Mouse (Mus musculus): Measurements from ENCODE around the gene Adamtsl2.
A peak's percentile ranks its signal among the peaks of the same experiment; 100 is the strongest.

The Adamtsl2 gene

DNA sequence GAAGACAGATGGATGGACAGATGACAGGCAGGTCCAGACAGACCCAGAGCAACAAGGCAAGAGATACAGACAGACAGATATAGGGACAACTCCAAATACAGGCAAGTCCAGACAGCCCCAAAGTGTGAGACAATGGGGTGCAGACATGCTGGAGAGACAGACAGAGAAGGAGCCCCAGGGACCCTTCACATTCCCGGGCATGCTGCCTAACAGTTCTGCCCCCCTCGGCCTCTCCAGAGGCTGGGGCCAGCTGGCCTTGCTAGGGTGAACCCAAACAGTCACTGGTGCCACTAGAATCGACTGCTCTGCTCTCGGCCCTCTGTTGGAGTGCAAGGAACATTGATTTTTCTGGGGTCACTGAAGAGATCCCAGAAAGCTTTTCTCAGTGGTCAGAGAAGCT is 39.3 kb downstream of the Adamtsl2 start:
- no peak for DNase-seq (ENCODE audit: low read depth, low spot score)

DNA sequence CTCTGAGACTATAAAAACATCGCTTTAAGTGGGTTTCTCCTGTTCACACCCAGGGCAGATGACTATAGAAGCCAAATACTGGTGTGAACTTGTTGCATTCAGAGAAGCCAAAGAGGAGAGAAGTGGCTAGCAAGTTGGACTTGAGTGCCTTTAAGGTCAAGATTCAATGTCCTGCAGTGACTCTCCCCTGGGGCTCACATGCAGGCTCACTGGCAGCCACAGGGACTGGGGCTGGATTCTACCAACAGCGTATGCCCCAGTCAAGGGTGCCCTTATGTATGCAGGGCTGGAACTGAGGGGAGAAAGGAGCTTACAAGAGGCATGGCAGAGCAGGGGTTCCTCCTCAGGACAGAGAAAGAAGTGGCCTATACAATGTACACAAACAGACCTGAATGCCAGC is 40.6 kb downstream of the Adamtsl2 start:
- DNase-seq (ENCODE audit: low read depth, low spot score): no peak

DNA sequence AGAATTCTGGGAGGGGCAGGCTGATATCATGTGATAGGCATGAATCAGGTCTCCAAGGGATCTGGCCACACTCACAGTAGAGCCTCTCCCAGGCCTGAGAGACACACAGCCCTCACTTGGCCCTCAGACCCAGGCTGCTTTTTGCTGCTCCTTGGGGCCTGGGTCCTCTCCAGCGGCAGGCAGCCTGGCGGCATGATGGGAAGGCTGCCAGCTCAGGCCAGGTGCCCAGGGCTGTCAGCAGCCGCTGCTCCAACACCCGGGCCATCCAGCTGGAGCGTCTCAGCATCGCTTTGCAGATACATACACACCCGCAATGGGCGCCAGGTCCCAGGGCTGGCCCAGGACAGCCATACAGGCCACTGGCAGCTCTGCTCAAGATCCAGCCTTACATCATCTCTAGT is 41.1 kb downstream of the Adamtsl2 start:
- DNase-seq (ENCODE audit: low read depth, low spot score): no peak

DNA sequence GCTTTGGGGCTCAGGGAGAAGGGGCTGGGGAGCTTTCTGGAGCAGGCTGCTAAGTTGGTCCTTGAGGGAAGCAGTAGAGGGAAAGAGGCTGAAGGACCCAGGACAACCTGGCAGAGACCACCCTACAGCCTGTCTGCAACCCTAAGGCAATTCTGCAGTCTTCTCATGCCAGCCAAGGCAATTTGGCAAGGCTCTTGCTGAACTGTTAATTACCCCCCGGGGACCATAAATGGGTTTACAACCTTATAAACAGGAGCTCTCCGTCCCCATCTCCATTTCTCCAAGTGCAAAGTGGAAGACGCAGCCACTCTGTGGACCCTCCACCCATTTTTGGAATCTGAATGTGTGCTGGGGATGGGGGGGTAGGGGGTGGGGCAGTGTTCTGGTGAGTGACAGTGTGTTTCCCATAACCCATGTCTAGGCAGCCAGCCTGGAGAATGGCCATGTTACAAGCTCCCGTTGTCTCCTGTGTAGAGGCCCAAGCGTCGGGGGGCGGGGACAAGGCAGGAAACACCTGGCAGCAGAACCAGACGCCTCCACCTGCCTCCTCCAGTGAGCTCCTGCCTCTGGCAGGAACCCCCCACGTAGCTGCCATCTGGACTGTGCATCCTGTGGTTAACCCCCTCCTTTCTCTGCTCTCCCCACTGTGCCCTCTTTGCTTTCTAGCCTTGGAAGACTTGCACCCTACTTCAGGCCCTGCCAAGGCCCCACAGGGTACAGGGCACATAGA is 42.6 kb downstream of the Adamtsl2 start:
- no peak for DNase-seq (ENCODE audit: low read depth, low spot score)

DNA sequence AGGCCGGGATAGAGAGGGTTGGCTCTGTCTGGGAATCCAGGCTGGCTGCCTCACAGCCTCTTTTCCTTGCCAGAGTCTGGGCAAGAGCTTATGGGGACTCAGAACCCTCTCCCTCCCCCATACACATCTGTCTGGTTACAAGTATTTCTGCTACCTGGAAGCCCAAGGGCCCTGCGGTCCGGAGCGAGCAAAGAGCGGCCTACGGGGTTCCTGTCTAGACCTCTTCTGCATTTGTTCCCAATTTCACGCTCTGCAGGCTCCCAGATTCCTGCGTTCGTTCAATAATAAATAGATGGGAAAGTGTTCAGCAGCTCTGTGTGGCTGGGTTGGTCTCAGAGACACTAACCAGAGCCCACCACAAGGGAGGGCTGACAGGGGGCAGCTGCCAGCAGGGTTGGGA is 43.4 kb downstream of the Adamtsl2 start:
- DNase-seq (ENCODE audit: low read depth, low spot score): no peak

DNA sequence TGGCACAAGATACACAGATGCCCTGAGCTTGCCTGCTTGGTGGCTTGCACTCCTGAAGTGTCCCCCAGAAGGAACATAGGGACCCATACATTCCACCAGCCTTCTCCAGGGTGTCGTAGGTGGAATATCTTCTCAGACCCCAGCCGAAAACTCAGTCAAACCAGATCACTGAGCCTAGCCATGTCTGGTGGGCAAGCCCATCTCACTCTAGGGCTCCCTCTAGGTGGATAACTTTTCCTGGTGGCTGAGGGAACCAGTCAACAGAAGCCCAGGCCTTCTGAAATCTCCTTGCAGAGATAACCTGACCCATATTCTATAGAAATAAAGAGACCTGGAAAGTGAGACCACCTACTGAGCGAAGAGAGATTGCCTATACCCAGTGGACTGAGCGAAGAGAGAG is 43.9 kb downstream of the Adamtsl2 start:
- DNase-seq (ENCODE audit: low read depth, low spot score): no peak

DNA sequence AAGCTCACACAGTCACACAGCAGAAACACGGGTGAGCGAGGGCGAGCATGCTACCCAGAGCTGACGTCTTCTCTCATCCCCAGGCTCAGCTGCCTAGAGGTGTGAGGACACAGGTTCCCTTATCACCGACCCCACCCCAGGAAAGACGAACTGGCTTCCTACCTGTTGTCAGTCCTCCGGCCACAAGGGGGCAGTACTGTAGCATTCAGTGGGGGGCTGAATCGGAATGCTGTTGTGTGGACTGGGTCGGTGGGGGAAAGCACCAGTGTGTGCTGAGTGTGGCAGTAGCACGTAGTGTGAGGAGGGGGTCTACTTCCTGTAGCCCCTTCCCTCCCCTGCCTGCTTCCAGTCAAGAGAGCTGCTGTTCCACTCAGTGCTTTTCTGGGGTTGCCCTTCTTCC is 46.8 kb downstream of the Adamtsl2 start:
- no peak for DNase-seq (ENCODE audit: low read depth, low spot score)

DNA sequence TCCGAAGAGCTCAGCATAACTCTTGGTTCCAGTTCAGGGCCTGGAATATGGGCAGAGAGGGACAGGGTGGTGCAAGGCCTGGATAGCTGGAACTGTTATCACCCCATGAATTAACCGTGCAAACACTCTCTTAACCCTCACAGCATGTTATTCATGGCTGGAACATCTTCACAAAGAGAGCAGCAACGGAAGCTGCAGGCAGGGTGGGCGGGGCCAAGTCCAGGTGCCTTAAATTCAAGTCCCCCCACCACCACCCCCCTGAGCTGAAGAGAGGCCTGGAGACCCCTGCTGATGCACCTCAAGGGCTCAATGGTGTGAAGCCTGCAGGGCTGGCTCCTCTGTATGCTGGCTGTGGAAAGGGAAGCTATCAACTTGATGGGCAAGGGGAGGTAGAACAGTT is 47.3 kb downstream of the Adamtsl2 start:
- no peak for DNase-seq (ENCODE audit: low read depth, low spot score)

DNA sequence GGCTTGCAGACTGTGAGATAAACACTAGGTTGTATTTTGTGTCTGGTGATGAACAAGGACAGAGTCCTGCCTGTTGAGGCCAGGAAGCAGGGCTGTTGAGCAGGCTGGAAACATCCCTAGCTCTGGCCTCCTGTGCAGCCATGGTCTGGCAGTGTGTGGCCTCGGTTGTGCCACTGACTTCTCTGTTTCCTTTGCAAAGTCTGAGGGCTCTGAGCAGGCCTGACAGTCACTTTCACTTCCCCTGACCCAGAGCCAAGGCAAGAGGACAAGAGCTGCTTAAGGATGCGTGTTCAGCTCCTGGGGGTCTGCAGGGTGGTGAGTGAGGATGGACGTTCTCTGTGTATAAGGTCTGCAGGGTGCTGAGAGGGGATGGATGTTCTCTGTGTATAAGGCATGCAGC is 49.8 kb downstream of the Adamtsl2 start:
- no peak for DNase-seq (ENCODE audit: low read depth, low spot score)

DNA sequence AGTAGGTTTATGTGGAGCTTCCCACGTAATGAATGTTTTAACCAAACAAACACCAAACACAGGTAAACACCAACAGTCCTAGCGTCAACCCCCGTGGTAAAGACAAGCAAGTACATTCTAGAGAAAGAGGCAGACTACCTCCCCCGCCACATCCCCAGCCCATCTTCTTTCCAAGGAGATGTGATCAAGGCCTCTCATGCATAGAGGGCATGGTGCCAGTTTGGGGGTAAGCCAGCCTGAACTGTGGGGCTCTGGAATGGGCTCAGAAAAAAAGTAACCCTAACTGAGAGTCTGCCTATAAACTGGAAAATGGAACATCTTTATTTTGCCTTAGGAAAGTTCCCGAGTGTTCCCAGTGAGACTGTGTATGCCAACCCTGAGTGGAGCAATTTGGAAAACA is 56.8 kb downstream of the Adamtsl2 start:
- no peak for DNase-seq (ENCODE audit: low read depth, low spot score)

DNA sequence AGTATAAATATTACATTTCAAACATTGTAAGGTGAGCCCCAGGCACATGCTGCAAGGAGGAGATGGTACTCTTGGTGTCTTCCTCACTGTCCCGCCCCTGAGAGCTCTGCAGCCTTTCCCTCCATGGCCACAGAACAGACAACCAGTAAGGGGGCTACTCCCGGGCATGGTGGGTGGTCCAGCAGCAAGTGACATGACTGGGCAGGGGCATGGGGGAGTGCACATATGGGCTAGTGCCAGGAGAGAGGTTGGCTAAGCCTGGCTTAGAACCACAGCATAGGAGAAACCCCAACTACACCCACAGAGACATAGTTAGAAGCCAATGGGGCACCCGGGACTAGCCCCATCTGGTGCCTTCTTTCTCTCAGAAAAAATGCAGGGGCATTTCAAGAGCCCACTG is 57.2 kb downstream of the Adamtsl2 start:
- no peak for DNase-seq (ENCODE audit: low read depth, low spot score)

DNA sequence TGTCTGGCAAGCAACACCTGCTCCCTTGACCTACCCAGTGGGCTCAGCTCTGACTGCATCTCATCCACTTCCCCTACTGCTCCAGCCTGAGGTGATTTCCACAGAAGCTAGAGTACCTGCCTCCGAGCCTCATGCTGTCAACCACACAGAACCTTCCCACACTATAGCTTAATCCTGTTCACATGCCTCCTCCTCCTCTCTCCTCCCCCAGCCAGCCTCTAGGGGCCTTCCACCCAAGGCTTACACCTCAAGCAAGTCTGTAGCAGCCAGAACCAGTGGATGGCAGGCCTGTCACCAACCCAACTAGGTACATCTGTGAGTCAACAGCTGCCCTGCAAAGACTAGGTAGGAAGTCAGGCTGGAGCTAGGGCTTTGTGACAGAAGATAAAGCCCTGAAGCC is 57.6 kb downstream of the Adamtsl2 start:
- no peak for DNase-seq (ENCODE audit: low read depth, low spot score)

DNA sequence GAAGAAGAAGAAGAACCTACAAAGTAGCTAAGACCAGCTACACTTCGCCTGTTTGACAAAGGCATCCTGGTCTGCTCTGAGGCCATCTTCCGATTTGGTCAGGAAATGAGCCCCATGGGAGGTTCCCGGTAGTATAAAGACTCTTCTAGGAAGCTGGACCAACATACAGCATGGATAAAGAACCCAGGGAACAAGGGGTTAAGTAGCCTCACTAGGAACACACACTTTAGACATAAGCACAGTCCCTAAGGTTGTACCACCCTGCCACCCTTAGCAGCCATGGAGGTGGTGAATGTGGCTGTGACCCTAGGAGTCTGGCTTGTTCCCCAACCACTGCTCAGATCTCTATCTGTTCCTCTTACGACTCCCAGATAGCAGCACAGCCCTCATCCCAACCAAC is 59.2 kb downstream of the Adamtsl2 start:
- DNase-seq (ENCODE audit: low read depth, low spot score): no peak

DNA sequence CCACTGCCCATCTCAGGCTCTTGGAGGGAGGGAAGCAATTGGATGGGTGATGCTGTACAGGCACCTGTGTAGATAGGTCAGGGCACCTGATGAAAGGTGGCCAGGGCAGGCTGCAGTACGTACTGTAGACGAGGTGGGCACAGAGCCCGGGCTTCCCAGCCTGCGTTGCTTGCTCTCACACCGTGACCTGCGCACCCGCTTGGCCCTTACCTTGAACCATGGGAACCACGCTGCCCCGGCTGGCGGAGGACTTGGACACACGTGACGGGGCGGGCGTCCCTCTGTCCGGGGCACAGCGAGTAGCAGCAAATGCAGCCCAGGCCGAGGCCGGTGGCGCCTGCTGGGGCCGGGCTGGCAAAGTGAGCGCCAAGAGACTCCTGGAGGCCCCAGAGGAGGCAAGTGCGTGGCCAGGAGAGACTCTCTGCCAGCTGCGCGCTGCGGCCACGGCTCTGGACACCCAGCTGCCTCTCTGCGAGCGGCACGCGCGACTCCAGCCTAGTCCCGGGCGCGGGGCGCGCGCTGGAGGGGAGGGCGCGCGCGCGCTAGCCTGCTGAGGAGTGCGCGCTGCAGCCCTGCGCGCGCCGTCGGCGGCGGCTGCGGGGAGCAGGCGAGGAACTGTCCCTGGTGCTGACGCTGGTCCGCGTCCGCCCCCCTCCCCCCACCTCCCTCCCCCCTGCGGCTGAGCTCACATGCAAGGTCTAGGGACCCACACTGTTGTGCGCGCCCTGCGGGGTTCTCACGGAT is 62.9 kb downstream of the Adamtsl2 start, which contains the start of gene Fam163b:
Gene Fam163b (minus strand): TSS at position 542 of the 744 bp plus-strand sequence.
- DNase-seq (ENCODE audit: low read depth, low spot score): peak; percentile 27

DNA sequence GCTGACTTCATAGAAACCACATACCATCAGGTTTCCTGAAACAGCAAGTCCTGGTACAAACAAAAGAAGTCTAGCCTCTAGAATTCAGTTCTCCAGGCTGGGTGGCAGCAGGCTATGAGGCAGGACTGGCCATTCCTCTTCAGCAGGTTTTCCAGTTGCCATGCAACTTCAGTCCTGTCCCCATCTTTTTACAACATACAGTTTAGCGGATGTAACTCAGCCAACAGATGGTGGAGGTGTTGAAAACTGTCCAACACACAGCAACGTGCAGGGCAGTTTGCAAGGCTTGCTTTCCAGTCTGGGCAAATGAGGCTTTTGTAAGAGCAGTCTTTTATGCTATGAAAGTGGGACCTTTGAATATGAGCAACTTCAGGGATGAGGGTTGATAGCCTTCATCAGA is 65.8 kb downstream of the Adamtsl2 start:
- DNase-seq (ENCODE audit: low read depth, low spot score): no peak

DNA sequence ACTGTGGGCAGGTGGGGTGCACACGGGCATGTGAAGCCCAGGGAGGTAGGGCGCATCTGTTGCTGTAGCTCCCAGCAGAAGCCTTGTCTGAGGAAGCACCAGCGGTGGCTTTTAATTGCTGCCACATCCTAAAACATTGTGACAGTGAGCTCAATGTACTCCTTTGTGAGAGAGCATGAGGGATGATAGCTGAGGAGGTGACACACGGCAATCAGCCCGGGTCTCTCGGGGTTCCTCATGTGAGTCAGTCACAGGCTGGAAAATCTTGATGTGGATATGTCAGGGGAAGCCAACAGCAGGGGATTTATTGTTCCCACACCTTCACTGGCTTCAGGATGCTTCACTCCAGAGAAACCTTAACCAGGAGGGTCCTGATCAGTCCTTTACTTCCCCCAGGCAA is 67.7 kb downstream of the Adamtsl2 start:
- no peak for DNase-seq (ENCODE audit: low read depth, low spot score)

DNA sequence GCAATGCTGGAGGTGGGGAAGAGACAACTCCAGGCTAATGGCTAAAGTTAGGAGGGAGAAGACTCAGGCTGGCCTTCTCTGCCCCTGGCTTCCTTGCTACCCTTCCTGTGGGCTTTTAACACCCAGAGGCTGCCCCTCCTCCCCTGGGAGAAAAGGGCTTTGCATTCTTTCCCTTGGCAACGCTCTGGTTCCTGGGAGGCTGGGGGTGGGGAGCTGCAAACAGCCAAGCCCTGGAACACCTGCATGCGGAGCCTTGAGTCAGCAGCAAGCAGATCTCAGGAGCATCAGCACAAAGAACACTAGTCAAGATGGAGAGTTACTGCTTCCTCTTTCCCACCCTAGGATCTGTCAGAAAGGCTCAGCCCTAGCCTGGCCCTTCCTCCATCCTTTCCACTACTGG is 70.3 kb downstream of the Adamtsl2 start:
- no peak for DNase-seq (ENCODE audit: low read depth, low spot score)

DNA sequence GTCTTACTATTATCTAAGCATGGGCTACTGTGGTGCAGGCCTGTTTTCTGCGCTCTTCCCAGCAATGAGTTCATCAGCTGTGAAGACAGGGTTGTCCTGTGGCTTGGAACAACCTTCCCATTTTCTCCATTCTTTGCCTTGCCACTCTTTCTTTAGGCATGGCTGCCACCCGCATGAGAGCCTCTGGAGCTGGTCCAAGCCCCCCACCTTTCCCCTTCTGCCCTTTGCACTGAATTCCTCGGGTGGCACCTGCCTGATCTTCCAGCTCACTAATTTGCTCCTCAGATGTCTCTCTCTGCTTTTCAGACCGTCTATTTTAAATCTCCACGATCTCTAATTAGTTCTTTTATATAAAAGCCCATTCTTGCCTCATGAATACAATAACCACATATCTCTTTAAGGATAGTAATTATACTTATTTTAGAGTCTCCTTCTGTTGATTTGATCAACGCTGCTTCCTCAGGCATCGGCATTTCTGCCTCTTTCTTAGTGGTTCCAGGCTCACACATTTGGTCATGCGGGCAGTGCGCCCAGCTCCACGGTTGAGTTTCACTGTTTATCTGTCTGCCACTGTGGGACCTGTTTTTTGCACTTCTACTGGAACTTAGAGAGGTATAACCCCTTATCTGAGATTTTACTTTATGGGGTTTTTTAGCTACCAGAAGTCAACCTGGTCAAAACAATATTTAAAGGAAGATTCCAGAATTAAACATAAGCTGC is 75.4 kb downstream of the Adamtsl2 start:
- no peak for DNase-seq (ENCODE audit: low read depth, low spot score)

DNA sequence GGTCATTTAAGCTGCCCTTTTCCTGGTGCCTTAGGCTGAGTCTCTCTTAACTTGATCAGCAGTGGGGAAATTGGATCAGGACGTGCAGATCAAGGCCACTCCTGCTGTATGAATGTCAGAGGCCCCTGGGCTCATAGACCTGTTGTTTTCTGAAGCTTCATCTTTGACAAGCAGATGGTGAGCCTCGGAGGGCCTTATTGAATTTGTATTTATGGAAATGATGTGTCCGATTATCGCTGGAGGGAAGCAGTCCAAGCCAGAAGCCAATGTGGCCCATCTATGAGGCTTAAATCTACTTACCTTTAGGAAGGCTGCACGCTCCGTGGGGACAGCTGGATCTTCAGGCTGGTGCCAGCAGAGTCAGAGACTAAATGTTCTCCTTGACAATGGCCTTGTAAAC is 77.4 kb downstream of the Adamtsl2 start:
- DNase-seq (ENCODE audit: low read depth, low spot score): no peak

Measured in retina, postnatal 7 days (tissue).